Mouse (Mus musculus): ENCODE measurements around the gene Rab40c.

- TF ChIP-seq POLR2A (IDR thresholded peaks at IDR 0.05; ENCODE audit: insufficient read depth, low read depth, low read length) (no peak), CTCF (IDR thresholded peaks at IDR 0.05; ENCODE audit: insufficient read depth, low read depth, low read length) (no peak)
These were observed 30.7 kb downstream of the Rab40c start for GRCm38 (mm10) chr17:25888837-25889236.

Data from olfactory bulb, adult 2 months (tissue).